Mouse (Mus musculus) megakaryocyte-erythroid progenitor cell, adult 5-6 weeks (primary cell): ENCODE measurements around the gene Xaf1. TPM values are rescaled to one million over a fixed set of nuclear protein-coding genes. Genes with fewer than 3 reads are reported as not detected.
A peak's percentile ranks its signal among the peaks of the same experiment; 100 is the strongest.
"Not testable (repeated sequence)": the region's sequence is repeated elsewhere in the genome, so short reads cannot be mapped to it uniquely, and the experiment has no call there.

Source experiments
- ATAC-seq: replicated peaks from 2 replicates; pipeline ENCODE4 v1.8.0; 2016; ENCODE audit warnings: mild to moderate bottlenecking, inconsistent platforms; ENCODE audit not compliant: severe bottlenecking, poor library complexity, low FRiP score, low TSS enrichment
- total RNA-seq, 2 experiments: library from RNA; stranded (forward) in 1 of 2; stranded (reverse) in 1 of 2; fragments of 200-1000, 215-1000 nt in 1 of 2; fragments of >200 nt in 1 of 2; fragmentation: Nextera tagmentation in 1 of 2; gene quantifications; 2 replicates each; pipeline ENCODE4 v1.2.3; 2014 to 2017

Gene Xaf1
- total RNA-seq, 2 experiments from 2014 or later: 10.1 to 27.1 TPM

DNA sequence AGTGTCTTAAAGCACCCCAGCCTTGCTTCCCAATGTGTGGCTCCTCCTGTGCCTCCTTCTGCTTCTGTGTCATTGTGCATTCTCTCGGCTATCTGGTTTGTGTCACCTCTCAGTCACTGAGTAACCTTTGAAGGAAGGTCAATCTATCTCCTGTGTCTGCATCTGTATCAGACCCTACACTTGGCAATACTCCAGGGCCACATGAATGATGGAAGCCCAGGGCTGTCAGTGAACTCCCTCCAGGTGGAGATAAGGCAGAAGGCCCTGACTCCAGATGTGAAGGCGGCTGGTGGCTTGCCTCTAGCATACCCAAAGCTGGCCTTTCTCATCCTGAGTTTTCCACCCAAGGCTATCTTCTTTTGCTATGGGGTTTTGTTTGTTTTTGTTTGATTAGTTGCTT, 7.6 kb downstream of the Xaf1 start:
- ATAC-seq: peak; percentile 89

DNA sequence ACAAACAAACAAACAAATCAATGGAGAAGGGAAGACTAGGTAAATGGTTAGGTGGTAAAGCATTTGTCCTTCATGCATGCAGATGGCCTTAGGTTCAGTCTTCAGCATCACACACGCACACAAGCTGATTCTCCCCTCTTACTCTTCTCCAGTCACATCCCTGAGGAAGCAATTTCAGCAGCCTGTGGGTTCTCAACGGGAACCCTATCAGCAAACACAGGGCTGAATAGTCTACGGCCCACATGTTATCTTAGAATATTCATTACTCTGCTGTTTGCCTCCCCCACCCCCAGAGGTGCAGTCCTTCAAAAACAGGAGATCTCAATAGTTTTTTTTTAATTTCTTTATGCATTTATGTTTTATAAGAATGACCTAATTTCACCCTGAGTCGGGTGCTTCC, 9.1 kb downstream of the Xaf1 start:
- ATAC-seq: peak; percentile 54

DNA sequence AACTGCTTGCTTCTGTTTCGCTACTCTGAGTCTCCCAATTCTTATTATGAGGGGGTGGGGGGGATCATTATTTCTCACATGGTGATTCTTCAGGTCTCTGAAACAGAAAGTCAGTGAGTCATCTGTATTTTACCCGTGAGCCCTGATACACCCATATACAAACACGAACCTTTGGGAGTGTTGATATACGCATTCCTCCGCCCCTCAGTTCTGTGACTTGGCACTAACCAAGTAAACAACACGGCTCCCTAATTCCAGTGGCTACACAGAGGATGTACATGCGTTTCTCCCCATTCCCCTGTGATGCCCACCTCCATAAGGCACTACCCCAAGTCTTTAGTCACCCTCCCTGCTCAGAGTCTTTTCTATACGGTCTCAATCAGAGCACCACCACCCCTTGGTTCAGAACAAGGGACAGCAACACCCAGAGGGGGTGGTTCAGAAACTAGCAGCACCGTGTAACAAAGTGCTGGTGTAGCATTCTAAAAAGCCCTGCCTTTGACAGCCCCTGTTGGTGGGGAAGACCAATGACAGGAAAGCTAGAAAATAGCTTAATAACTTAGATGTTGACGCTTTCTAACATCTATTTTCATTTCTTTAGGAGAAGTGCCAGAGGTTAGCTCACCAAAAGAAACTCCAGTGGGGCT, 10.0 kb downstream of the Xaf1 start:
- no peak for ATAC-seq

DNA sequence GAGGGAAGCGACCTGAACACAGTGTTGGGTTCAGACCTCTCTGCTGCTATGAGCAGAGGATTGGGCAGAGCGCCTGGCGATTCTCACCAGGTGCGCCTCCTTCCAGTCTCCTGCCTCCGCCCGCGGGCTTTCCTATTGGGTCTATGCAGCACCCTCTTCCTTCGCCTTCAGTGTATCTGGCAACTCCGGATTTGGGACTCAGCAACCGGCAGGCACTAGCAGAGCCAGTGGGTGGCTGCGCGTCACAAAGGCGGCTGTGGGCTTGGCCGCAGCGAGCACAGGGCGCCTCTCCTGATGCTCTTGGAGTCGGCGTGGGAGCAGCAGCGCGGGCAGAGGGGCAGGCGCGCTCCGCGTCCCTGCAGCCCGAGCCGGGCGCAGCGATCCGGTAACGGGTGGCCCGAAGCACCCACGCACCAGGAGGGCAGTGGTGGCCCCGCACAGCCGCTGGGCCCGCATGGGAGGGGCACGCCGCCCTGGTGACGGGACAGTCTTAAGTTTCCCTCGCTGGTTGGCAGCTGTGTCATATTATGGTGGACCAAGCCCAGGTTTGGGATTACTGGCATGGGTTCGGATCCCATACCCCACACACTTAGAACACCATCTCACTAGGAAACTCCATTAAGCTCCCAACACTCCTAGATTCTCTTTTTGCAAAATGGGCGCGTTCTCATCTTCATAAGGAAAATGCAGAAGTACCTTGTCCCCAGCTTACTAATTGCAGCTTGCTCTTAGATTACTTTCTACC, 12.9 kb downstream of the Xaf1 start, which contains the start of gene Fbxo39:
Gene Fbxo39 (plus strand): TSS at position 294 of the 745 bp plus-strand sequence.
- no peak for ATAC-seq

DNA sequence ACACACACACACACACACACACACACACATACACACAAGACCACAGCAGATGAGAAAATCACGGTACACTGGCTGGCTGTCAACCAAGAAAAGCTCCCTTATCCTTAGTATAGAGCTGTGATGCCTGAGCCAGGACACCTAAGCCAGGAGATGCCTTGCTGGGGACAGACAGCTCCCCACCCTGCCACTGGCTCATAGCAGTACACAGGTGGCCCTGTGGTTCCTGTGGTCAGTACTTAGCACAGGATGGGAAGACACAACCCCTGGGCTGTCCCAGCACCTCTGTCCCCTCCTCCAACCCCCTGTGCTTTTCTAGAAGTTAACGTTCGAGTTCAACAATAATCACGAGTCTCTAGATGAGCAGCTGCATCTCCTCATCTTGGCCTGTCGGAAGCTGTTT, 16.6 kb downstream of the Xaf1 start:
- no peak for ATAC-seq

DNA sequence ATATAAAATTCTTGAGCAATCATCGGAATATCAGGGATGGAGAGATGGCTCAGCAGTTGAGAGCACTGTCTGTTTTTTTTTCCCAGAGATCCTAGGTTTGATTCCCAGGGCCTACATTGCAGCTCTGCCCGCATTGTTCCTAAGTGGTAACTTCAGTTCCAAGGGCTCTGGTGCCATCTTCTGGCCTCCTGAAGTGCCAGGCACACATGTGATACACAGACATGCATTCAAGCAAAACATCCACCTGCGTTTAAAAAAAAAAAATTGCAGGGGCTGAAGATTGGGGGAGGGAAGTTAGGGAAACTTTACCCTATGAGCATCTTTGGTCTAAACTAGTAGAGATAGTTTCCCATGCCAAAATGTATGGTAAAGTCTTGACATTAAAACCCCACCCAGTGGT, 23.0 kb downstream of the Xaf1 start:
- no peak for ATAC-seq

DNA sequence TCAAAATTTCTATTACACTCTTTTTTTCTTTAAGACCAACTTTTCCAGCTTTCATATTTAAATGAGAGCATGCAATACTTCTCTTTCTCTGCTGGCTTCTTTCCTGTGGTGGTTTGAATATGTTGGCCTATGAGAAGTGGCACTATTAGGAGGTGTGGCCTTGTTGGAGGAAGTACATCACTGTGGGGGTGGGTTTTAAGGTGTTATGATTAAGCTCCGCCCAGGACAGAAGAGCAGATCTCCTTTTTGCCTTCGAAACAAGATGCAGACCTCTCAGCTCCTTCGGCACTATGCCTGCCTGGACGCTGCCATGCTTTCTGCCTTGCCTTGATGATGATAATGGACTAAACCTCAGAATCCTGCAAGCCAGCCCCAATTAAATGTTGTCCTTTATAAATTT, 24.3 kb downstream of the Xaf1 start:
- no peak for ATAC-seq

DNA sequence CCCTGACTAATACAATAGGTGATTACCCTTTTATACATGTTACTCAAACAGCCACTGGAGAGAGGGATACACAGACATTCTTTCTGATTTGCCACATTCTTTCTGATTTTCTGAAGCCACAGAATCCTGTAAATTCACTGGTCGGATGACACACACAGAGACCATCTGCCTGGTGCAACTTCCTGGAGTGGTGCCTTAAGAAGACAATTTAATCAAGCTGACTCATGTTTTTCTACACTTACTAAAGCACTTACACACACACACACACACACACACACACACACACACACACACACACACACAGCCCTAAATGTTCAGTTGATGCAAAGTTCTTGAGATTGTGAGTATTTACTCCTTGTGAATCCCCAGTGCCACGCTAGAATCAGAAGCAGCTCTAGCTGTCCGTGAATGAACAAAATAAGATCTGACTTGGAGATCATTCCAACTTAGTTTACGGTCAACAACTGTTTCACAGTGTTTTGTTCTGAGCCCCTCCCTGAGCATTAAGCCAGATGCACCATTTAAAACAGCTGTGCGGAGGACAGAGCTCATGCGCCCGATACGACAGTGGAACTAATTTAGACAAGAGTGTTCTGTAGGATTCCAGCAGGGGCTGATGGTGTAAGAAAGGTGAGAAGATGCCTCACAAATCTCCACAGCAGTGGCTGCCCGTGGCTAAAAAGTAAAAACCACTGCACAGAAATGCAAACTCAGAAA, 31.7 kb downstream of the Xaf1 start:
- ATAC-seq: no peak

DNA sequence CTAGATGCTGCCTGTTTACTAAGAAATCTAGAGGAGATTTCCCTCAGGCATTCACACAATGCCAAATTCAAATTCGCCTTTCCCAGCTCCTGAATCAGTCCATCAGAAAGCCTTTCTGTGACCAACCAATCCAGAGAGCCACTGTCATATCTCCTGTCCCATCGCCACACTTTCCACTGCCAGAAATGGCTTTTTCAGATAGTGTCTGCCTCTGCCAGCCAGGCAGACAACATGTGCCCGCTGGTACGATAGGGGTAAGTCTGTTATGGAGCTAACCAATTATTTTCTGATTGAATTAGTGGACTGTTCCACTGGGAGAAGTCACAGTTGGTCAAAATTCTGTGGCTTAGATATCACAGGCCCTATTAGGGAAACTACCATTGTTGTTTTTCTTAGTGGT, 33.2 kb downstream of the Xaf1 start:
- 0 out of 2 replicates have a peak, but pooled peaks have one; percentile 26 for ATAC-seq

DNA sequence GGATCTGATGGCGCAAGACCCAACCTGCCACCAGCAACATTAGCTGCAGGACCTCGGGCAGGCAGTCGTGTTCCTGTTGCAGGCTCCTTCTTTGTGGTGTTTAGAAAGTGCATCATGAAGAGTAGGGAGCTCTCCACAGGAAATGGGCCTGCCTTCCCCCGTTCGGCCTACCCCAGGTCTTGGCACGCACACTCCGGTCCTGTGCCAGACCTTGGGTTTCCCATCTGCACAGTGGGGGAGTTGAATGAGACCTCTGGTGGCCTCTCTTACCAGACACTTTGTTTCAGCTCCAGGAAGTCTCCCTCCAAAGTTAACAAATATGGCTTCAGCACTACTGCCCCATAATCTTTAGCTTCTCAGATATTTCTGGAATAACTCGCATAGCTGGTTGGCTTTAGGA, 35.3 kb downstream of the Xaf1 start:
- ATAC-seq: no peak

DNA sequence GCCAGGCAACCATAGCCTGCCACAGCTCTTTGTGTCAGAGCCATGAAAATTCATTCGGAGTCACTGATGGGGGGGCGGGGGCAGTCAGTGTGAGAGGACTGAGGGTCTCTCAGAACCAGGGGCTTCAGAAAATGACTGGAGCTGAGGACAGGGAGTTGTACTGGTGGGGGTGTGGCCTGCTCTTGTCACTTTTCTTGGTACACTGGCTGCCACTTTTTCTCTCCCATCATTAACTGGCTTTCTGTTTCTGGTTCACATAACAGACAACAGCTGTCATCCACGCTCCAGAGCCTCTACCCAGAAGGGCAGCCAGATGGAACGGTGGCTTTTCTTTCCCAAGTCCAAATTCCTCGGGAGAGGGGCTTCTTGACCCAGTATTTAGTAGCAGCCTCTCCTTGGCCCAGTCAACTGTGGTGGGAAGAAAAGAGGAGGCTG, 37.0 kb downstream of the Xaf1 start:
- ATAC-seq: no peak

DNA sequence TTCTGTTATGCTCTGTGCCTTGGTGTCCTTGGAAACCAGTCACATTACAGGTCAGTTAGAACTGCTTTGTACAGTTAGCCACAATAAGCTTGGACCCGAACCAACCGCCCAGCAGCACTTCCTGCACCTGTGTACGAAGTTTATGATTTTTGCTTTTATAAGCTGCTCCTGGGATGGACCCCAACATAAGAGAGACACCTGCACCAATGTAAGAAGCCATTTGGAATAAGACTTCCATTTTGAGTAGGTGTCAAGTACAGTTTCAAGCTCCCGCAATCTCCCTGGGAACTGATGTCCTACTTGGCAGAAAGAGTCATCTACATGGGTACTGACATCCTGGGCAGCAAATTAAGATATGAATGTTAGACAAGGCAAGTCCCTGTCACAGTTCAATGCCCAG, 38.3 kb downstream of the Xaf1 start:
- ATAC-seq: no peak

DNA sequence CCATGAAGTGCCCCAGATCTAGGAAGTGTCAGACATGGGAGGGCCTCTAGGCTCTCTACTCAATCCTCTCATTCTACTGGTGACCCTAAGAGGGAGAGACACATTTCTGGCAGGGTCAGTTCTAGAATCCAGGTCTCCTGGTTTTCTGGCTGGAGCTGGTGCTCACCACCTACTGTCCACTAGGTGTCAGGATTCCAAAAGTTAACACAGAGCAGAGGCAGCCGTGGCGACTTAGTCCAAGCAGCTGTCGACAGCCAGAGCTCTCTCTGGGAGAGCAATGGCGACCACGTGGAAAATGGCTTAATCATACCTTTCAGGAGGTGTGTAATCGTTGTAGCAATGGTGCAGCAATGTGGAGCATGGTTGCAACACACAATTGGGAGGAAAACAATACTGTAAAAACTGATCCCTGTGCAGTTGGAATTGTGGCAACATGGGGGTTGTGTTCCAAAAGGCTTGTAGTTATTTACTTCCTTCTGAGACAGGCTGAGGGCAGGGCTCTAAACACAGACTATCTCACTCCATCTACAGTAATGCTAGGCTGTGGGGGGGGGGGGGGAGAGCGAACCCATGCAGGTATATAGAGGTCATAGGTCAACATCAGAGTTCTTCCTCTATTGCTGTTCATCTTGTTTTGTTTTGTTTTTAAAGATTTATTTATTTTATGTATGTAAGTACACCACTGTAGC, 41.3 kb downstream of the Xaf1 start:
- peak; percentile 92 for ATAC-seq

DNA sequence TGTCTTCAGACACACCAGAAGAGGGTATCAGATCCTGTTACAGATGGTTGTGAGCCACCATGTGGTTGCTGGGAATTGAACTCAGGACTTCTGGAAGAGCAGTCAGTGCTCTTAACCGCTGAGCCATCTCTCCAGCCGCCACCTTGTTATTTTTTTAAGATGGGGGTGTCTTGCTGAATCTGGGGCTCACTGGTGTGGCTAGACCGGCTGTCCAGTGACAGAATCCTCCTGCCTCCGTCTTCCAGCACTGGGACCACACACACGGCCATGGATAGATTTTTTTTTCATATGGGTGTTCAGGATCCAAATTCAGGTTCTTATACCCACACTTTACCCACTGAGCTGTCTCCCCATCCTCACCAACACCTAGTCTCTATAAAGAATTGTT, 41.8 kb downstream of the Xaf1 start:
- not testable (repeated sequence) for ATAC-seq

DNA sequence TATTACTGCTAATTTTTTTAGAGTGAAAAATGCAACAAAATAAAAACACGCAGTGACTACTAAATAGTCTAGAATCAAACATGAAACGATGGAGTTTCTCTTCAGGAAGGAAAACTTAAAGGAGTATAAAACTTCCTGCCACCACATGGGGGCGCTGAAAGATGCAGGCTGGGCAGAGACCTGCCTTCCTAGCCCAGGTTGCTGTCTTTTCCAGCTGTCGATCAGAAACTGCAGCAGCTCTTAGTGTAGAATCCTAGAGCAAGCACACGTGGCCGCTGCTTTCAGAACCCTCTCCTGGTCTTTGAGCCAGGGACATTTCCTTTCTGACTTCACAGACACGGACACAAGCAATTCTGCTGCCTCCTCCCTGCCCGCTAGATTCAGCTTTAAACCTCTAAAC, 42.5 kb downstream of the Xaf1 start:
- 0 out of 2 replicates have a peak, but pooled peaks have one; percentile 54 for ATAC-seq

DNA sequence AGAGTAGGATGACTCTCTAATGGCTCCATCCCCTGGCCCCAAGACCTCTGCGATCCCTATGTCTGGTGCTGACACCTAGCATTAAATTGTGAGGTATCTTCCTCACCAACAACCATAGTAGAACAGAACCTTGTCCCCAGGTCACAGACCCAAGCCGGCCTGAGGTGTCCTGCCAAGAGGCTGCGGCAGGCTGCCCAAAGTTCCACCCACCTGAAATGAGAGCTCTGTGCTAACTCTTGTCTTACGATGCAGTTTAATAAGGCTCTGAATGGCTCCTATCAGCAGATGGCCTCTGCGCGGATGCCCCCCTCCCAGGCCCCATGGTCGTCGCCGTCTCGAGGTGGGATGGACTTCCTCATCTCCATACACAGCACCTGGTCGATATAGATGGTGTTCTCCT, 43.1 kb downstream of the Xaf1 start:
- no peak for ATAC-seq

DNA sequence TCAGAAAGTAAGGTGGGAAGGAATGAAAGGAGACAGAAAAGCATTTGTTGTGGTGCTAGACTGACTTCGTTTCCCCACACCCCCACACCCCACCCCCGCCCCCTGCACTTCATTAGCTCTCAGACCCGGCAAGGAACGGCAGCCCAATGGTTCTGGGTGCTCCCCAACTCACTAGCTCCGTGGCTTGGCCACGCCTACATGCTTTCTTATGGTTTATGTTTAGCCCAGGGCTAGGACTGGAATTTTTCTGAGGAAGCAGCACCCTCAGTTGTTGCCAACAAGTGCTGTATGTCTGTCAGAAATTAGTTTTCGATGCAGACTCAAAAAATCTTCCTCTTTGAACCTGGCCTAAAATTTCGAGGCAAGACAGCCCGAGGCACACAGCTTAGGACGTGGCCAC, 47.1 kb downstream of the Xaf1 start:
- no peak for ATAC-seq

DNA sequence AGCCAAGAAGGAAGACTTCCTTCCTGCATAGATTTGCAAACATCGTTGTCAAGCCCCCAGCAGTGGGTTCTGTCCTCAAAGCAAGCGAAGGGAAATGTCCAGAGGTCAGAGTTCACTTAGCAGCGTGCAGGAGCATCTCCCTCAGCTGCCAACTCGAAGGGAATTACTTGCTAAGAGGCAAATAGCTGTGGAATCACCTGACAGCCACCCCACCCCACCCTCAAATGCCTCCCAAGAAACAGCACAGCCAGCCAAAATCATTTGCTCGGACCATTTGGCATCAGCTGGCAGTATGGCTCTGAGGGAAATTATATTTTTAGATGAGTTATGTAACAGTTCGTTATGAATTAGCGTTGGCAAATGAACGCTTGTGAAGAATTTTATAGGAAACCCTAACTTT, 47.6 kb downstream of the Xaf1 start:
- no peak for ATAC-seq

DNA sequence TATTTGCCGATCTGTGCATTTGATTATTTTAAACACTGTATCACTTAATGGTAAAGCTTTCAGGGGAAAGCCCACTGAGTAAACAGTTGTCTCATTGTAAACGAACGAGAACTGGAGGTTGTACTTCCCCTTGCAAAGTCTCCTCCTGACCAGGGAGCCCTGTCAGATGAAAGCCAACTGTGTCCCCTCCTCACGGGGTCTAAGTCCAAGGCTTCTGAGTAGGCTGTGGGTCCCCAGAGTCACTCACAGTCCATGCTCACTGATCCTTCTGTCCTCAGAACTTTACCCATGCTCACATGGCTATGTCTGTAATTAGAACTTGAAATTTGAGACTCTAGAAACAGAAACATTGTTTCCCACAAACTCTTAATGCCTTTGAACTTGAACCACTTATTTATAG, 48.2 kb downstream of the Xaf1 start:
- ATAC-seq: no peak

DNA sequence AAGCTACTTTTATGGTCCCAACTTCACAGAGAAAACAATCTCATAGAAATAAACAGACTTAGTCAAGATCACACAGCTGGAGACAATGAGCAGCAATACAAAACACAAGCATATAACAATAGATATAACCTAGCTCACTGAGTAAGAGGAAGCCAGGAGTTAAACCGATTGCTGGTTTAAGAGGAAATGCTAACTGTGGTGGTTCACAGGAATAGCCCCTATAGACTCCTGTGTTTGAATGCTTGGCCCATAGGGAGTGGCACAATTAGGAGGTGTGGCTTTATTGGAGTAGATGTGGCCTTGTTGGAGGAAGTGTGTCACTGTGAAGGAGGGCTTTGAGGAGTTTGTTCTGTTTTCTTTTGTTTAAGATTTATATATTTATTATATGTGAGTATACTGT, 50.8 kb downstream of the Xaf1 start:
- ATAC-seq: no peak
